Mouse (Mus musculus) C2C12 (cell line): ENCODE data around the gene Ankdd1b.

Experiments used
- CEBPB ChIP-seq: IDR thresholded peaks from one replicate; pipeline ENCODE4 v1.6.1; 2011; ENCODE audit warnings: low read depth, mild to moderate bottlenecking, control low read depth, moderate library complexity
- CTCF ChIP-seq: IDR thresholded peaks from one replicate; pipeline ENCODE4 v1.5.1; 2011; ENCODE audit not compliant: control insufficient read depth, insufficient read depth, insufficient read length
- FOSL1 ChIP-seq: IDR thresholded peaks from one replicate; pipeline ENCODE4 v1.8.0; 2011; ENCODE audit warnings: mild to moderate bottlenecking, low read length; ENCODE audit not compliant: poor library complexity, insufficient read depth, severe bottlenecking
- MAX ChIP-seq: IDR thresholded peaks from one replicate; pipeline ENCODE4 v1.6.1; 2011; ENCODE audit warnings: mild to moderate bottlenecking, control low read depth
- MYOD1 ChIP-seq: IDR thresholded peaks from one replicate; pipeline ENCODE4 v1.6.1; 2011; ENCODE audit warnings: low read depth; ENCODE audit not compliant: control insufficient read depth, insufficient read length
- MYOG ChIP-seq: IDR thresholded peaks from one replicate; pipeline ENCODE4 v1.6.1; 2011; ENCODE audit not compliant: control insufficient read depth, insufficient read length; ENCODE audit errors: extremely low read depth
- USF1 ChIP-seq: IDR thresholded peaks from one replicate; pipeline ENCODE4 v1.6.1; 2011; ENCODE audit warnings: low read depth, mild to moderate bottlenecking, control low read depth, moderate library complexity

- TF ChIP-seq CTCF (no peak), MYOD1 (no peak), MYOG (no peak), MAX (no peak), CEBPB (no peak), FOSL1 (no peak), USF1 (no peak)
Measured at GRCm38 (mm10) chr13:96433041-96433440, 38.0 kb downstream of the Ankdd1b start.
